Mouse (Mus musculus): ENCODE measurements around the gene 2010111I01Rik. TPM values are rescaled to one million over a fixed set of nuclear protein-coding genes. Genes with fewer than 3 reads are reported as not detected.

The 2010111I01Rik gene
- total and polyA plus RNA-seq, 3 experiments = 13.3 to 19.8 (median 14.4) TPM

DNA sequence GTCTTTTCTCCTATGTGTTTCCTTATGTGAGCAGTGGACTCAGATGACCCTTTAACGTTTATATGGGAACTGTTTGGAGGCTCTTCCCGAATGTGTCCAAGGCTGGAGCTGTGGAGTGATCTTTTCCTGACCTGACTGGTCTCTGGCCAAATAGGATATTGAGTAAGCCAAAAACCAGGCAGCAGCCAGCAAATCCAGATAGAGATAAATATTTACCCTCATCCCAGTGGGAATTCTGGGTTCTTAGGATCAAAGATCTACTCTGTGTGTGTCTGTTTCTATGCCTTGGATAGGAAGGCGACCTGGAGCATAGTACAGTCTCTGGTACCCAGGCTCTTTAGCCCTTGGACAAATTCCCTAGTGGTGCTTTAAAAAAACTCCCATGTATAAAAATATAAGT is 132.1 kb downstream of the 2010111I01Rik start:
- in situ Hi-C loops (cut with MboI; ENCODE audit: low pct_ligation_motif_present, low pct_unique_long_range_greater_than_20kb, low sequenced_read_pairs) = no loop called here

DNA sequence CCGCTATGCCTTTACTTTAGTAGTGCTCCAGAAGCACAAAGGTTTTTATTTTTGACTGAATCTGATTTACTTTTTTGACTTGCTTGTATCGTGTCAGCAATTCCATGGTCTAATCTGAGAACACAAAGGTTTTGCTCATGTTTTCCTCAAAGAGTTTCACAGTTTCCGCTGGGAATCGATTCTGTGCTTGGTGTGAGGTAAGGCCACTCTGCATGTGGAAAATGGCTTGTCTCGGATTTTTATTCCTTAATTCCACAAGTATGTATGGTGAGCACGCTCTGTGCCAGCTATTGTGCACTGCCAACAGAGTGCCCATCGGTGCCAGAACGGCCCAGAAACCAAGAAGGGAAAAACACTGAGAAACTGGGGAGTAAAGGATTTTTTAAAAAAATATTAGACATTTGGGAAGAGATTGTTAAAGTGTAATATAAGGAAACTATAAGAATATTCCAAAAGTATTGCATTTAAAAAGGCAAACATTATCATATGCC is 132.8 kb downstream of the 2010111I01Rik start:
- no peaks in the 10 kb centered on the region for H3K36me3 ChIP-seq (replicated peaks in 1 of 2; ENCODE audit: control insufficient read depth in 1 of 2, insufficient read depth in 1 of 2, low read length in 1 of 2)
- H3K4me2 ChIP-seq (ENCODE audit: insufficient read depth, low read depth, poor library complexity, severe bottlenecking) = no peak overlapping the region
- no peaks in the 10 kb centered on the region for H3K79me2 ChIP-seq (replicated peaks; ENCODE audit: control insufficient read depth, extremely low read depth, insufficient read depth, poor library complexity, severe bottlenecking)
- H3K9me3 ChIP-seq (replicated peaks; ENCODE audit: low read length) = no peaks in the 10 kb centered on the region
- in situ Hi-C loops (cut with MboI; ENCODE audit: low pct_ligation_motif_present, low pct_unique_long_range_greater_than_20kb, low sequenced_read_pairs) = no loop called here
- H3K27ac ChIP-seq (ENCODE audit: insufficient read depth, low read depth) = no peak overlapping the region
- no peaks in the 10 kb centered on the region for H3K27me3 ChIP-seq (replicated peaks)
- no peak overlapping the region for H3K4me3 ChIP-seq (replicated peaks in 1 of 3; ENCODE audit: low read depth in 2 of 3, low read length in 2 of 3, poor library complexity in 1 of 3)
- DNase-seq (ENCODE audit: extremely low read depth) = no peak
- H3K4me1 ChIP-seq (ENCODE audit: control insufficient read depth in 1 of 2, insufficient read depth in 2 of 2) = peaks cover 5 to 25% of the 10 kb centered on the region in 2 experiments
- dilution Hi-C loops (cut with MboI; ENCODE audit: extremely low pct_ligation_motif_present, extremely low pct_unique_long_range_greater_than_20kb, low sequenced_read_pairs) = no loop called here
- no peak overlapping the region for H3K9ac ChIP-seq (ENCODE audit: insufficient read depth, low read depth)
- TF ChIP-seq ZMIZ1 (IDR thresholded peaks at IDR 0.05; ENCODE audit: low read depth, low read length) = no peak
- no peak for TF ChIP-seq EP300 (IDR thresholded peaks at IDR 0.05; ENCODE audit: low read length)
- no peak for TF ChIP-seq PAX5 (IDR thresholded peaks at IDR 0.05; ENCODE audit: low read length)
- no peak for TF ChIP-seq IRF4 (IDR thresholded peaks at IDR 0.05; ENCODE audit: low read depth, low read length)
- TF ChIP-seq MAZ (IDR thresholded peaks at IDR 0.05; ENCODE audit: low read depth, low read length) = no peak
- TF ChIP-seq ZC3H11A (IDR thresholded peaks at IDR 0.05; ENCODE audit: low read depth, low read length) = no peak
- no peak for TF ChIP-seq ELF1 (IDR thresholded peaks at IDR 0.05; ENCODE audit: low read depth, low read length)
- TF ChIP-seq UBTF (IDR thresholded peaks at IDR 0.05; ENCODE audit: low read depth, low read length) = no peak
- TF ChIP-seq USF1 (IDR thresholded peaks at IDR 0.05; ENCODE audit: low read depth, low read length) = no peak
- no peak for TF ChIP-seq MEF2A (IDR thresholded peaks at IDR 0.05; ENCODE audit: borderline replicate concordance, low read depth, low read length)

More for the DNA sequence above, 132.1 kb downstream of the 2010111I01Rik start:
- Histone ChIP-seq H3K4me3 (replicated peaks in 1 of 3; ENCODE audit: low read depth in 2 of 3, low read length in 2 of 3, poor library complexity in 1 of 3) (no peak overlapping the region), H3K27ac (ENCODE audit: insufficient read depth, low read depth) (no peak overlapping the region), H3K9ac (ENCODE audit: insufficient read depth, low read depth) (no peak overlapping the region), H3K9me3 (replicated peaks; ENCODE audit: low read length) (no peaks in the 10 kb centered on the region), H3K79me2 (replicated peaks; ENCODE audit: control insufficient read depth, extremely low read depth, insufficient read depth, poor library complexity, severe bottlenecking) (no peaks in the 10 kb centered on the region), H3K27me3 (replicated peaks) (no peaks in the 10 kb centered on the region), H3K4me2 (ENCODE audit: insufficient read depth, low read depth, poor library complexity, severe bottlenecking) (no peak overlapping the region), H3K4me1 (ENCODE audit: control insufficient read depth in 1 of 2, insufficient read depth in 2 of 2) (peaks cover 5 to 28% of the 10 kb centered on the region in 2 experiments), H3K36me3 (replicated peaks in 1 of 2; ENCODE audit: control insufficient read depth in 1 of 2, insufficient read depth in 1 of 2, low read length in 1 of 2) (no peaks in the 10 kb centered on the region)
- dilution Hi-C loops (cut with MboI; ENCODE audit: extremely low pct_ligation_motif_present, extremely low pct_unique_long_range_greater_than_20kb, low sequenced_read_pairs) = no loop called here
- TF ChIP-seq USF1 (IDR thresholded peaks at IDR 0.05; ENCODE audit: low read depth, low read length) = no peak
- TF ChIP-seq EP300 (IDR thresholded peaks at IDR 0.05; ENCODE audit: low read length) = no peak
- no peak for TF ChIP-seq SIN3A (IDR thresholded peaks at IDR 0.05; ENCODE audit: low read length)
- TF ChIP-seq UBTF (IDR thresholded peaks at IDR 0.05; ENCODE audit: low read depth, low read length) = no peak
- no peak for TF ChIP-seq CHD2 (IDR thresholded peaks at IDR 0.05; ENCODE audit: low read length)
- TF ChIP-seq RCOR1 (conservative IDR thresholded peaks at IDR 0.05; ENCODE audit: low read depth, low read length) = no peak
- TF ChIP-seq TBP (conservative IDR thresholded peaks at IDR 0.05; ENCODE audit: low read depth, low read length) = no peak
- no peak for TF ChIP-seq CHD1 (IDR thresholded peaks at IDR 0.05; ENCODE audit: low read depth, low read length)
- TF ChIP-seq POLR2A (IDR thresholded peaks at IDR 0.05; ENCODE audit: low read depth, low read length) = no peak
- no peak for TF ChIP-seq KAT2A (IDR thresholded peaks at IDR 0.05; ENCODE audit: insufficient replicate concordance, low read length)
- no peak for TF ChIP-seq GABPA (IDR thresholded peaks at IDR 0.05; ENCODE audit: insufficient replicate concordance, low read depth, low read length)
- TF ChIP-seq MXI1 (IDR thresholded peaks at IDR 0.05; ENCODE audit: low read depth, low read length) = no peak
- DNase-seq (ENCODE audit: extremely low read depth) = no peak

All from CH12.LX (cell line).